Mouse (Mus musculus) midbrain, embryonic 12.5 days (tissue): ENCODE results near the gene Odf3l1. TPM values are rescaled to one million over a fixed set of nuclear protein-coding genes. Genes with fewer than 3 reads are reported as not detected.
"Not testable (repeated sequence)": the region's sequence is repeated elsewhere in the genome, so short reads cannot be mapped to it uniquely, and the experiment has no call there.

Experiments
- ATAC-seq: fragments of 200-750 bp; cut with Nextera tagmentation; 2 replicates; pipeline ENCODE4 v1.8.0; 2017; ENCODE audit warnings: low read depth, moderate TSS enrichment, moderate library complexity; ENCODE audit not compliant: low FRiP score
- H3K27ac ChIP-seq: fragments of 300-500 bp; sonication (generic); replicated peaks from 2 replicates; pipeline ENCODE4 v1.5.1; 2016; ENCODE audit warnings: mild to moderate bottlenecking
- H3K27me3 ChIP-seq: fragments of 300-500 bp; sonication (generic); 2 replicates; pipeline ENCODE4 v1.6.1; 2016; ENCODE audit warnings: mild to moderate bottlenecking
- H3K36me3 ChIP-seq: fragments of 300-500 bp; sonication (generic); 2 replicates; pipeline ENCODE4 v1.6.1; 2016
- H3K4me1 ChIP-seq: fragments of 300-500 bp; sonication (generic); 2 replicates; pipeline ENCODE4 v1.6.1; 2016
- H3K4me2 ChIP-seq: fragments of 300-500 bp; sonication (generic); replicated peaks from 2 replicates; pipeline ENCODE4 v1.6.1; 2016; ENCODE audit warnings: mild to moderate bottlenecking, moderate library complexity
- H3K4me3 ChIP-seq: fragments of 300-500 bp; sonication (generic); 2 replicates; pipeline ENCODE4 v1.5.1; 2016; ENCODE audit warnings: mild to moderate bottlenecking
- H3K9ac ChIP-seq: fragments of 300-500 bp; sonication (generic); replicated peaks from 2 replicates; pipeline ENCODE4 v1.6.1; 2016; ENCODE audit warnings: mild to moderate bottlenecking, moderate library complexity
- H3K9me3 ChIP-seq: fragments of 300-500 bp; sonication (generic); 2 replicates; pipeline ENCODE4 v1.6.1; 2016; ENCODE audit warnings: mild to moderate bottlenecking
- WGBS: fragments of 180-500 bp; shearing (Covaris S2); methylation state at CpG from one replicate; pipeline ENCODE4 v1.1.7; 2016; 5-methylcytosine and 5-hydroxymethylcytosine counted together
- polyA plus RNA-seq: library from polyadenylated mRNA; unstranded; fragments of >200 nt; fragmentation: Nextera tagmentation; extraction: Ambion mirVana; gene quantifications from 2 replicates; pipeline ENCODE4 v1.2.1, GENCODE M21; 2016

The Odf3l1 gene
- polyA plus RNA-seq: not detected in 2 replicates

GRCm38 (mm10) chr9:56864216-56864729 is at the start of gene Odf3l1:
Odf3l1 (minus strand) TSS chr9:56864679.
- Histone ChIP-seq H3K27me3 (peaks cover 33% of the 10 kb centered on the region), H3K4me3 (peak within 1 kb of the TSS; percentile 31), H3K4me1 (peaks cover 21% of the 10 kb centered on the region), H3K9me3 (no peaks in the 10 kb centered on the region), H3K27ac (no peak within 1 kb of the TSS), H3K9ac (peak within 1 kb of the TSS; percentile 21; the same call in 1 of the 2 replicates), H3K4me2 (peak within 1 kb of the TSS; percentile 54), H3K36me3 (no peaks in the 10 kb centered on the region)
- 22% methylated on average over 3 of the region's 3 CpGs for WGBS
- ATAC-seq: no peak

DNA sequence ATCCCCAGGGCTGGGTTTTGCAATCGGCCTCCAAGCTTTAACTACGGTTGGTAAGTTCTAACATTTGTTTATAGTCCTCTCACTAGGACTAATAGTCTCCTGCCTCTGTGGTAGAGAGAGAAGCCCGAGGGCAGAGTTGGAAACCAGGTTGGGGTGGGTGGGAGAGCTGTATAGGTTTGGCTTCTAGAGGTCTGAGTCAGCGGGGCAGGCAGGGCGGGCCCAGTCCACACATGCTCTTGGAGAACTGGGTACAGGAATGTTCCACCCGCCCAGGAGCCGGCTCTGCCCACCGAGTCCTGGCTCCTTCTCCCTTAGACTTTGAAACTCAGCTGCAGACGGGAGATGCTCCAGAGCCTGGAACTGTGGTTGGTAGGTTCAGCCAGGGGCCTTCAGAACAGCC is 49.5 kb upstream of the Odf3l1 start:
- no peak overlapping the region for H3K4me2 ChIP-seq
- ATAC-seq: no peak
- H3K4me1 ChIP-seq: no peaks in the 10 kb centered on the region

GRCm38 (mm10) chr9:56911017-56911416 is 46.5 kb upstream of the Odf3l1 start:
- Histone ChIP-seq H3K27me3 (no peaks in the 10 kb centered on the region), H3K4me1 (no peaks in the 10 kb centered on the region), H3K9ac (no peak overlapping the region), H3K4me2 (no peak overlapping the region), H3K4me3 (no peak overlapping the region), H3K9me3 (no peaks in the 10 kb centered on the region), H3K27ac (no peak overlapping the region), H3K36me3 (peaks cover 5% of the 10 kb centered on the region; the same call in 1 of the 2 replicates)
- WGBS: 57% methylated on average over 1 of the region's 1 CpGs
- no peak for ATAC-seq

More for the DNA sequence above, 49.5 kb upstream of the Odf3l1 start:
- WGBS: 89% methylated on average over 9 of the region's 9 CpGs
- Histone ChIP-seq H3K36me3 (peaks cover 30% of the 10 kb centered on the region), H3K9ac (no peak overlapping the region), H3K27ac (no peak overlapping the region), H3K4me3 (no peak overlapping the region), H3K27me3 (no peaks in the 10 kb centered on the region), H3K9me3 (no peaks in the 10 kb centered on the region)

- ATAC-seq, H3K4me1 ChIP-seq: not testable (repeated sequence)
Observed at GRCm38 (mm10) chr9:56909991-56910390, 45.5 kb upstream of the Odf3l1 start.

DNA sequence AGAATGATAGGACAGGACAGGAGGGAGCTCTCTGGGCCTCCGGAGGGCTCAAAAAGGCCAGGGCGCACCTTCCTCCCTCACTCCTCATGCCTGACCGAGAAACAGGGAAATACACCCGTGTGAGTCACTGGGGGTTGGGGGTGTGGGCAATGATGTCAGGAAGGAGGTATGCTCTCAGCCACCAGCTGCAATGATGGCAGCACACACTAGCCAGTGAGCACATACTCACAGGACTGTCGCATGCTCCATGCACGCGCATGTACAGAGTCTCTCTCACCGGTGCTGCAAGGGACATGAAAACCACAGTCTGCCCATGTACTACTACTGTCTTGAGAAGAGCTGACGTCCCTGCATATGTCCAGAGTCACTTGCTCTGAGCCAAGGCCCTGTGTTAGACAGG is 43.1 kb upstream of the Odf3l1 start:
- no peak overlapping the region for H3K4me2 ChIP-seq
- no peaks in the 10 kb centered on the region for H3K36me3 ChIP-seq
- WGBS: 85% methylated on average over 9 of the region's 9 CpGs
- no peaks in the 10 kb centered on the region for H3K9me3 ChIP-seq
- ATAC-seq: no peak
- H3K27me3 ChIP-seq: no peaks in the 10 kb centered on the region
- H3K4me1 ChIP-seq: no peaks in the 10 kb centered on the region
- H3K4me3 ChIP-seq: no peak overlapping the region
- no peak overlapping the region for H3K27ac ChIP-seq
- no peak overlapping the region for H3K9ac ChIP-seq

More at GRCm38 (mm10) chr9:56909991-56910390, 45.5 kb upstream of the Odf3l1 start:
- 51% methylated on average over 4 of the region's 4 CpGs for WGBS
- H3K27me3 ChIP-seq, H3K27ac ChIP-seq, H3K9me3 ChIP-seq, H3K9ac ChIP-seq, H3K4me2 ChIP-seq, H3K36me3 ChIP-seq, H3K4me3 ChIP-seq: not testable (repeated sequence)

DNA sequence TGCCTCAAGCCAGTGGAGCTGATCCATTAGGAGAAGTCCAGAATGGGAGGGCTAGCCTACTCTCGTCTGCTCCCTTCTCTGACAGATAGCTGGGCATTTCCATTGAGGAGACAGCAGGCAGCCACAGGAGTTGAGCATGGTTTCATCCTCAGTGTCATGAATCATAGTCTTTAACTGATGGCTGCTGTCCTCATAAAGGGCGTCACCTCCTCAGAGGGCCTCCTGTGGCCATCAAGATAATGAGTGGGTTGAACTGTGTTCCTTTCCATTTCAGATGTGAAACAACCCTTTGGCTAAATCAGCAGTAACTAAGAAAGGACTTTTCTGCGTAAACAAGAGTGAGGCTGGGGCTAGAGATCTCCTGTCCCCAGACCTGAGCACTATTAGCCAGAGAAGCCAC is 39.2 kb upstream of the Odf3l1 start:
- no peak for ATAC-seq
- Histone ChIP-seq H3K27me3 (no peaks in the 10 kb centered on the region), H3K9ac (no peak overlapping the region), H3K27ac (no peak overlapping the region), H3K4me3 (no peak overlapping the region), H3K36me3 (no peaks in the 10 kb centered on the region), H3K4me1 (no peaks in the 10 kb centered on the region), H3K4me2 (no peak overlapping the region), H3K9me3 (no peaks in the 10 kb centered on the region)
- WGBS: 86% methylated on average over 3 of the region's 3 CpGs

GRCm38 (mm10) chr9:56901187-56901586 is 36.7 kb upstream of the Odf3l1 start:
- Histone ChIP-seq H3K36me3 (no peaks in the 10 kb centered on the region), H3K4me2 (no peak overlapping the region), H3K9me3 (no peaks in the 10 kb centered on the region), H3K4me3 (no peak overlapping the region), H3K27me3 (no peaks in the 10 kb centered on the region), H3K9ac (no peak overlapping the region), H3K27ac (no peak overlapping the region), H3K4me1 (no peaks in the 10 kb centered on the region)
- no peak for ATAC-seq
- 77% methylated on average over 8 of the region's 8 CpGs for whole genome bisulfite sequencing

- Histone ChIP-seq H3K4me1 (no peaks in the 10 kb centered on the region), H3K4me2 (no peak overlapping the region), H3K36me3 (no peaks in the 10 kb centered on the region), H3K27ac (no peak overlapping the region), H3K9ac (no peak overlapping the region), H3K9me3 (no peaks in the 10 kb centered on the region), H3K4me3 (no peak overlapping the region), H3K27me3 (no peaks in the 10 kb centered on the region)
- WGBS: 62% methylated on average over 9 of the region's 9 CpGs
- ATAC-seq: no peak
Observed at GRCm38 (mm10) chr9:56900571-56900970, 36.1 kb upstream of the Odf3l1 start.

DNA sequence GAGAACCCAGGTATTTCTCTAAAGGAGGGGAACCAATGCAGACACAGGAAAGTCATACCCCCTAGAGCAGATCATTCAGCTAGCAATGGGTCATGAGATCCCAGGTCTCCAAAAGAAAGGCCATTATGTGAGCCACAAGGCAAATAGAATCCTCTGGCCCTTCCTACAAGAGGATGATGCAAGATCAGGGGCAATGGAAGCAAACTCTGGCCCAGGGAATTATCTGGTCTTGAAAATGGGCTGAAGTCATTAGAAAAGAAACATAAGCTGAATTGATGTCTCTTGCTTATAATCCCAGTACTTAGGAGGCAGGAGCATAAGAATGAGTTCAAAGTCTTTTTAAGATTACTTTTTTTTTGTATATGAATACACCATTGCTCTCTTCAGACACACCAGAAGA is 35.6 kb upstream of the Odf3l1 start:
- no peaks in the 10 kb centered on the region for H3K9me3 ChIP-seq
- no peaks in the 10 kb centered on the region for H3K4me1 ChIP-seq
- no peaks in the 10 kb centered on the region for H3K27me3 ChIP-seq
- no peak for ATAC-seq
- no peak overlapping the region for H3K9ac ChIP-seq
- no peak overlapping the region for H3K4me3 ChIP-seq
- no peaks in the 10 kb centered on the region for H3K36me3 ChIP-seq
- H3K27ac ChIP-seq: no peak overlapping the region
- no peak overlapping the region for H3K4me2 ChIP-seq

GRCm38 (mm10) chr9:56899409-56899808 is 34.9 kb upstream of the Odf3l1 start:
- no peak for ATAC-seq
- WGBS: 70% methylated on average over 11 of the region's 11 CpGs
- no peak overlapping the region for H3K4me3 ChIP-seq

DNA sequence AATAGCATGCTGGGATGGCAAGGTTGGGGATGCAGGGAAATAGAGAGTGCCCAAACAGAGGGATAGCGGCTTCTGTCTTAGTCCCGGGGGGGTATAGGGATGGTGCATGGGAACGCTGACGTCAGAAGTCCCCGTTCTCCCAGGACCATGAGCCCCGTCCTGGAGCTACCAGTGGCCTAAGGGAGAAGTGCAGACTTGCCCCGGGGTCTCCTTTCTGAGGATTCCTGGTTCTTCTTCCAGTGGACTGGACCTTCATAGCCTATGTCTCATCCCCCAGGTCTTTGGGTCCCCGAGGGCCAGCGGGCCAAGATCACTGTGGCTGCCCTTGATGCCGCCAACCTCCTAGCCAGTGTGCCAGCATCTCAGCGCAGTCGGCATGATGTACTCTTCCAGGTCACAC is 32.3 kb upstream of the Odf3l1 start:
- Histone ChIP-seq H3K27ac (no peak overlapping the region), H3K4me3 (no peak overlapping the region), H3K9me3 (no peaks in the 10 kb centered on the region), H3K4me2 (no peak overlapping the region), H3K4me1 (peaks cover 13% of the 10 kb centered on the region), H3K36me3 (no peaks in the 10 kb centered on the region), H3K9ac (no peak overlapping the region), H3K27me3 (peaks cover 13% of the 10 kb centered on the region; the same call in 1 of the 2 replicates)
- no peak for ATAC-seq
- 90% methylated on average over 12 of the region's 12 CpGs for WGBS

More at GRCm38 (mm10) chr9:56899409-56899808, 34.9 kb upstream of the Odf3l1 start:
- no peak overlapping the region for H3K9ac ChIP-seq
- H3K27me3 ChIP-seq: no peaks in the 10 kb centered on the region
- H3K27ac ChIP-seq: no peak overlapping the region
- no peaks in the 10 kb centered on the region for H3K9me3 ChIP-seq
- no peaks in the 10 kb centered on the region for H3K4me1 ChIP-seq
- no peak overlapping the region for H3K4me2 ChIP-seq
- H3K36me3 ChIP-seq: no peaks in the 10 kb centered on the region

DNA sequence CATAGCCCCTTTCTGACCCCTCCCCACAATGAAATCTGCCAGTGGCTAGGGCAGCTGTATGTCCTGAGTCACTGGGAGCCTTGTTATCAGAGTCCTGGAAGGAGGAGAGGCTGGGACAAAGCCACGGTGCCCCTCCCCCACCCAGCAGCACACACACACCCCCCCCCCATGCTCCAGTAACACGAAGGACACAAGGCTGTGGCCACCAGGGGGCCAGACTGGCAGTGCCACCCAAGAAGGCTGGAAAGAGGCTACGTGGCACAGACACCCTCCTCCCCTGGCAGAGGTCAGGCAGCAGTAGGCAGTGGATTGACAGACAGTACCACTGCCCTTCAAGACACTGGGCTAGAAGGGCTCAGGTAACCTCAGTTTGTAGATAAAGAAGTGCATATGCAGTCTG is 29.5 kb upstream of the Odf3l1 start:
- Histone ChIP-seq H3K27ac (no peak overlapping the region), H3K9ac (no peak overlapping the region), H3K36me3 (no peaks in the 10 kb centered on the region), H3K4me3 (no peak overlapping the region), H3K9me3 (no peaks in the 10 kb centered on the region), H3K27me3 (peaks cover 27% of the 10 kb centered on the region), H3K4me1 (peaks cover 20% of the 10 kb centered on the region), H3K4me2 (no peak overlapping the region)
- WGBS: 22% methylated on average over 3 of the region's 3 CpGs
- no peak for ATAC-seq

- 65% methylated on average over 8 of the region's 8 CpGs for WGBS
- H3K4me1 ChIP-seq: peaks cover 20% of the 10 kb centered on the region
- no peaks in the 10 kb centered on the region for H3K9me3 ChIP-seq
- no peak overlapping the region for H3K9ac ChIP-seq
- H3K4me3 ChIP-seq: no peak overlapping the region
- peaks cover 27% of the 10 kb centered on the region for H3K27me3 ChIP-seq
- no peak overlapping the region for H3K4me2 ChIP-seq
- no peak for ATAC-seq
- H3K27ac ChIP-seq: no peak overlapping the region
- H3K36me3 ChIP-seq: no peaks in the 10 kb centered on the region
Observed at GRCm38 (mm10) chr9:56893313-56893712, 28.8 kb upstream of the Odf3l1 start.
